Mouse (Mus musculus) embryonic facial prominence, embryonic 11.5 days (tissue): ENCODE results near the gene Sirpb1b. TPM values are rescaled to one million over a fixed set of nuclear protein-coding genes. Genes with fewer than 3 reads are reported as not detected.
"Not testable (repeated sequence)": the region's sequence is repeated elsewhere in the genome, so short reads cannot be mapped to it uniquely, and the experiment has no call there.

Experiments used
- ATAC-seq: fragments of 200-750 bp; cut with Nextera tagmentation; replicated peaks from 2 replicates; pipeline ENCODE4 v1.8.0; 2017; ENCODE audit warnings: low read depth; ENCODE audit not compliant: insufficient number of reproducible peaks, low FRiP score, low TSS enrichment
- DNase-seq: peaks from one replicate; pipeline ENCODE4 v3.0.0-alpha.2; 2015; ENCODE audit warnings: low spot score
- H3K27ac ChIP-seq: fragments of 300-500 bp; sonication (generic); replicated peaks from 2 replicates; pipeline ENCODE4 v1.5.1; 2014; ENCODE audit warnings: mild to moderate bottlenecking, low read depth, low read length, control low read depth
- H3K27me3 ChIP-seq: fragments of 300-500 bp; sonication (generic); 2 replicates; pipeline ENCODE4 v1.6.1; 2014; ENCODE audit warnings: mild to moderate bottlenecking, low read length, moderate library complexity, mixed read lengths; ENCODE audit not compliant: control insufficient read depth, insufficient read depth
- H3K36me3 ChIP-seq: fragments of 300-500 bp; sonication (generic); replicated peaks from 2 replicates; pipeline ENCODE4 v1.6.1; 2014; ENCODE audit warnings: low read depth, mild to moderate bottlenecking, low read length, moderate library complexity, mixed read lengths; ENCODE audit not compliant: control insufficient read depth, insufficient read depth
- H3K4me1 ChIP-seq: fragments of 300-500 bp; sonication (generic); 2 replicates; pipeline ENCODE4 v1.6.1; 2014; ENCODE audit warnings: low read length, mixed read lengths; ENCODE audit not compliant: control insufficient read depth, insufficient read depth
- H3K4me2 ChIP-seq: fragments of 300-500 bp; sonication (generic); 2 replicates; pipeline ENCODE4 v1.6.1; 2014; ENCODE audit warnings: low read depth, mild to moderate bottlenecking, control low read depth, low read length, moderate library complexity
- H3K4me3 ChIP-seq: fragments of 300-500 bp; sonication (generic); 2 replicates; pipeline ENCODE4 v1.5.1; 2014; ENCODE audit warnings: low read depth, low read length, control low read depth
- H3K9ac ChIP-seq: fragments of 300-500 bp; sonication (generic); replicated peaks from 2 replicates; pipeline ENCODE4 v1.6.1; 2014; ENCODE audit warnings: mild to moderate bottlenecking, control low read depth, low read length
- H3K9me3 ChIP-seq: fragments of 300-500 bp; sonication (generic); replicated peaks from 2 replicates; pipeline ENCODE4 v1.6.1; 2016; ENCODE audit warnings: mild to moderate bottlenecking, low read length, inconsistent platforms, mixed read lengths; ENCODE audit not compliant: control insufficient read depth
- WGBS: fragments of 180-500 bp; shearing (Covaris S2); extraction: QIAGEN DNeasy Blood & Tissue Kit; methylation state at CpG from one replicate; pipeline ENCODE4 v1.1.7; 2014; 5-methylcytosine and 5-hydroxymethylcytosine counted together
- polyA plus RNA-seq: library from polyadenylated mRNA; unstranded; fragments of >200 nt; fragmentation: Nextera tagmentation; extraction: Ambion mirVana; gene quantifications from 2 replicates; pipeline ENCODE4 v1.2.1, GENCODE M21; 2014

The Sirpb1b gene
- polyA plus RNA-seq, result not detected in 2 replicates

- H3K9me3 ChIP-seq, H3K4me2 ChIP-seq, ATAC-seq, H3K36me3 ChIP-seq, DNase-seq, H3K4me1 ChIP-seq, H3K27ac ChIP-seq, H3K4me3 ChIP-seq, H3K27me3 ChIP-seq, H3K9ac ChIP-seq: not testable (repeated sequence)
- WGBS, result no CpG with 5 or more reads among the region's 1 CpGs
Observed at GRCm38 (mm10) chr3:15574887-15575286, at the start of gene Sirpb1b. Gene Sirpb1b (minus strand): TSS chr3:15575065.

- H3K4me1 ChIP-seq, H3K9ac ChIP-seq, H3K4me2 ChIP-seq, H3K27ac ChIP-seq, ATAC-seq, DNase-seq, H3K4me3 ChIP-seq, H3K9me3 ChIP-seq, H3K27me3 ChIP-seq, H3K36me3 ChIP-seq: not testable (repeated sequence)
- WGBS, result 98% methylated on average over 2 of the region's 2 CpGs
Observed at GRCm38 (mm10) chr3:15590377-15591117, 15.7 kb upstream of the Sirpb1b start.

GRCm38 (mm10) chr3:15586665-15587064, 11.8 kb upstream of the Sirpb1b start:
- 94% methylated on average over 1 of the region's 1 CpGs for WGBS
- not testable (repeated sequence) for DNase-seq, ATAC-seq, H3K36me3 ChIP-seq, H3K27me3 ChIP-seq, H3K4me2 ChIP-seq, H3K4me3 ChIP-seq, H3K27ac ChIP-seq, H3K4me1 ChIP-seq, H3K9ac ChIP-seq, H3K9me3 ChIP-seq

GRCm38 (mm10) chr3:15583452-15583851, 8.6 kb upstream of the Sirpb1b start:
- no peak overlapping the region for H3K4me3 ChIP-seq
- DNase-seq, result no peak
- H3K9me3 ChIP-seq, result no peaks in the 10 kb centered on the region; the same call in 1 of the 2 replicates
- no peak for ATAC-seq
- no peak overlapping the region for H3K27ac ChIP-seq
- H3K27me3 ChIP-seq, result no peaks in the 10 kb centered on the region
- no peak overlapping the region for H3K4me2 ChIP-seq
- WGBS, result 88% methylated on average over 1 of the region's 1 CpGs
- H3K4me1 ChIP-seq, result no peaks in the 10 kb centered on the region
- no peak overlapping the region for H3K9ac ChIP-seq
- no peaks in the 10 kb centered on the region for H3K36me3 ChIP-seq

GRCm38 (mm10) chr3:15582948-15583347, 8.1 kb upstream of the Sirpb1b start:
- H3K27me3 ChIP-seq, H3K36me3 ChIP-seq, H3K9me3 ChIP-seq, H3K27ac ChIP-seq, H3K4me3 ChIP-seq, ATAC-seq, H3K9ac ChIP-seq, H3K4me1 ChIP-seq, H3K4me2 ChIP-seq, DNase-seq: not testable (repeated sequence)
- WGBS, result 82% methylated on average over 3 of the region's 3 CpGs

GRCm38 (mm10) chr3:15576466-15576865, 1.6 kb upstream of the Sirpb1b start:
- not testable (repeated sequence) for H3K27me3 ChIP-seq, H3K4me3 ChIP-seq, H3K9me3 ChIP-seq, H3K4me1 ChIP-seq, H3K27ac ChIP-seq, H3K9ac ChIP-seq, H3K4me2 ChIP-seq, ATAC-seq, H3K36me3 ChIP-seq, DNase-seq

- Histone ChIP-seq H3K27me3 (no peaks in the 10 kb centered on the region), H3K9ac (no peak overlapping the region), H3K36me3 (no peaks in the 10 kb centered on the region), H3K9me3 (no peaks in the 10 kb centered on the region), H3K4me2 (no peak overlapping the region), H3K27ac (no peak overlapping the region), H3K4me3 (no peak overlapping the region), H3K4me1 (no peaks in the 10 kb centered on the region)
- ATAC-seq (no peak; the same call in 1 of the 2 replicates), DNase-seq (no peak)
Observed at GRCm38 (mm10) chr3:15528589-15528988, 46.3 kb downstream of the Sirpb1b start.

GRCm38 (mm10) chr3:15513608-15514007, 61.3 kb downstream of the Sirpb1b start:
- 87% methylated on average over 9 of the region's 11 CpGs for WGBS
- not testable (repeated sequence) for H3K27ac ChIP-seq, H3K4me2 ChIP-seq, H3K9me3 ChIP-seq, H3K27me3 ChIP-seq, H3K9ac ChIP-seq, DNase-seq, H3K36me3 ChIP-seq, ATAC-seq, H3K4me1 ChIP-seq, H3K4me3 ChIP-seq
